Mouse (Mus musculus) forebrain, embryonic 16.5 days (tissue): ENCODE measurements around the gene Tead1. TPM values are rescaled to one million over a fixed set of nuclear protein-coding genes. Genes with fewer than 3 reads are reported as not detected.

Experiments used
- ATAC-seq: fragments of 200-750 bp; cut with Nextera tagmentation; 2 replicates; pipeline ENCODE4 v1.8.0; 2017; ENCODE audit warnings: mild to moderate bottlenecking, moderate library complexity
- H3K27ac ChIP-seq: fragments of 300-500 bp; sonication (generic); 2 replicates; pipeline ENCODE4 v1.5.1; 2014; ENCODE audit warnings: low read length, control low read depth
- H3K27me3 ChIP-seq: fragments of 300-500 bp; sonication (generic); replicated peaks from 2 replicates; pipeline ENCODE4 v1.6.1; 2014; ENCODE audit warnings: low read length; ENCODE audit not compliant: control insufficient read depth, insufficient read depth
- H3K36me3 ChIP-seq: fragments of 300-500 bp; sonication (generic); 2 replicates; pipeline ENCODE4 v1.6.1; 2014; ENCODE audit not compliant: control insufficient read depth, insufficient read depth
- H3K4me1 ChIP-seq: fragments of 300-500 bp; sonication (generic); replicated peaks from 2 replicates; pipeline ENCODE4 v1.6.1; 2014; ENCODE audit warnings: low read length; ENCODE audit not compliant: control insufficient read depth, insufficient read depth
- H3K4me2 ChIP-seq: fragments of 300-500 bp; sonication (generic); 2 replicates; pipeline ENCODE4 v1.6.1; 2014; ENCODE audit warnings: mild to moderate bottlenecking, low read length, control low read depth
- H3K4me3 ChIP-seq: fragments of 300-500 bp; sonication (generic); replicated peaks from 2 replicates; pipeline ENCODE4 v1.5.1; 2014; ENCODE audit warnings: mild to moderate bottlenecking, low read length, control low read depth
- H3K9ac ChIP-seq: fragments of 300-500 bp; sonication (generic); replicated peaks from 2 replicates; pipeline ENCODE4 v1.6.1; 2014; ENCODE audit warnings: low read depth, low read length, control low read depth
- H3K9me3 ChIP-seq: fragments of 300-500 bp; sonication (generic); 2 replicates; pipeline ENCODE4 v1.6.1; 2016; ENCODE audit warnings: low read length; ENCODE audit not compliant: control insufficient read depth
- WGBS: fragments of 180-500 bp; shearing (Covaris S2); extraction: QIAGEN DNeasy Blood & Tissue Kit; methylation state at CpG from one replicate; pipeline ENCODE4 v1.1.7; 2014; 5-methylcytosine and 5-hydroxymethylcytosine counted together
- polyA plus RNA-seq: library from polyadenylated mRNA; unstranded; fragments of >200 nt; fragmentation: Nextera tagmentation; extraction: Ambion mirVana; gene quantifications from 2 replicates; pipeline ENCODE4 v1.2.1, GENCODE M21; 2015

Gene Tead1
- polyA plus RNA-seq, 1 experiment from 2014 or later, result 17.6 TPM

GRCm38 (mm10) chr7:112743063-112743462 lies 63.9 kb downstream of the Tead1 start:
- no peak for ATAC-seq
- Histone ChIP-seq H3K4me1 (peaks cover 33% of the 10 kb centered on the region), H3K27ac (no peak overlapping the region), H3K36me3 (no peaks in the 10 kb centered on the region), H3K4me2 (no peak overlapping the region), H3K27me3 (no peaks in the 10 kb centered on the region), H3K9me3 (no peaks in the 10 kb centered on the region), H3K4me3 (no peak overlapping the region), H3K9ac (no peak overlapping the region)
- WGBS, result 16% methylated on average over 7 of the region's 7 CpGs

- no peak overlapping the region; the same call in 1 of the 2 replicates for H3K27ac ChIP-seq
- peaks cover 32% of the 10 kb centered on the region for H3K4me1 ChIP-seq
- no peaks in the 10 kb centered on the region for H3K9me3 ChIP-seq
- peak overlapping the region; percentile 4; the same call in 1 of the 2 replicates for H3K4me2 ChIP-seq
- H3K27me3 ChIP-seq, result no peaks in the 10 kb centered on the region
- 3% methylated on average over 11 of the region's 11 CpGs for WGBS
- H3K36me3 ChIP-seq, result no peaks in the 10 kb centered on the region
- H3K4me3 ChIP-seq, result no peak overlapping the region
- peak; percentile 63 for ATAC-seq
- H3K9ac ChIP-seq, result 0 out of 2 replicates have a peak overlapping the region, but pooled peaks have one; percentile 3
Observed at GRCm38 (mm10) chr7:112743621-112744395, 64.7 kb downstream of the Tead1 start.

- no peak for ATAC-seq
- Histone ChIP-seq H3K4me1 (peaks cover 17% of the 10 kb centered on the region), H3K4me3 (no peak overlapping the region), H3K36me3 (no peaks in the 10 kb centered on the region), H3K4me2 (no peak overlapping the region), H3K27ac (no peak overlapping the region), H3K9me3 (no peaks in the 10 kb centered on the region), H3K9ac (no peak overlapping the region), H3K27me3 (no peaks in the 10 kb centered on the region)
- 63% methylated on average over 3 of the region's 3 CpGs for WGBS
Observed at GRCm38 (mm10) chr7:112747187-112747586, 68.1 kb downstream of the Tead1 start.

GRCm38 (mm10) chr7:112747836-112748235 lies 68.7 kb downstream of the Tead1 start:
- Histone ChIP-seq H3K27ac (no peak overlapping the region), H3K4me2 (no peak overlapping the region), H3K27me3 (no peaks in the 10 kb centered on the region), H3K36me3 (no peaks in the 10 kb centered on the region), H3K9ac (no peak overlapping the region), H3K4me3 (no peak overlapping the region), H3K4me1 (peaks cover 16% of the 10 kb centered on the region), H3K9me3 (no peaks in the 10 kb centered on the region)
- 73% methylated on average over 3 of the region's 3 CpGs for WGBS
- ATAC-seq, result no peak

- no peak for ATAC-seq
- 92% methylated on average over 4 of the region's 4 CpGs for WGBS
- Histone ChIP-seq H3K9me3 (no peaks in the 10 kb centered on the region), H3K4me1 (peaks cover 15% of the 10 kb centered on the region), H3K4me3 (no peak overlapping the region), H3K27ac (no peak overlapping the region), H3K27me3 (no peaks in the 10 kb centered on the region), H3K36me3 (no peaks in the 10 kb centered on the region), H3K4me2 (no peak overlapping the region), H3K9ac (no peak overlapping the region)
Observed at GRCm38 (mm10) chr7:112748327-112748726, 69.2 kb downstream of the Tead1 start.

GRCm38 (mm10) chr7:112750101-112750500 lies 71.0 kb downstream of the Tead1 start:
- Histone ChIP-seq H3K9ac (no peak overlapping the region), H3K27ac (no peak overlapping the region), H3K4me1 (peaks cover 7% of the 10 kb centered on the region), H3K36me3 (no peaks in the 10 kb centered on the region), H3K4me3 (no peak overlapping the region), H3K4me2 (no peak overlapping the region), H3K9me3 (no peaks in the 10 kb centered on the region), H3K27me3 (no peaks in the 10 kb centered on the region)
- 92% methylated on average over 9 of the region's 9 CpGs for WGBS
- no peak for ATAC-seq

GRCm38 (mm10) chr7:112752311-112752710 lies 73.2 kb downstream of the Tead1 start:
- Histone ChIP-seq H3K4me3 (no peak overlapping the region), H3K27me3 (no peaks in the 10 kb centered on the region), H3K9ac (no peak overlapping the region), H3K27ac (no peak overlapping the region), H3K36me3 (no peaks in the 10 kb centered on the region), H3K9me3 (no peaks in the 10 kb centered on the region), H3K4me1 (peaks cover 5% of the 10 kb centered on the region; the same call in 1 of the 2 replicates), H3K4me2 (no peak overlapping the region)
- WGBS, result 92% methylated on average over 6 of the region's 6 CpGs
- ATAC-seq, result no peak

GRCm38 (mm10) chr7:112753314-112753713 lies 74.2 kb downstream of the Tead1 start:
- Histone ChIP-seq H3K27me3 (no peaks in the 10 kb centered on the region), H3K9ac (no peak overlapping the region), H3K4me2 (no peak overlapping the region), H3K4me1 (peaks cover 5% of the 10 kb centered on the region; the same call in 1 of the 2 replicates), H3K4me3 (no peak overlapping the region), H3K36me3 (no peaks in the 10 kb centered on the region), H3K27ac (no peak overlapping the region), H3K9me3 (no peaks in the 10 kb centered on the region)
- no peak for ATAC-seq
- WGBS, result 28% methylated on average over 6 of the region's 6 CpGs

- WGBS, result 88% methylated on average over 23 of the region's 23 CpGs
- Histone ChIP-seq H3K4me2 (no peak overlapping the region), H3K4me3 (no peak overlapping the region), H3K27ac (no peak overlapping the region), H3K9ac (no peak overlapping the region), H3K36me3 (no peaks in the 10 kb centered on the region), H3K9me3 (no peaks in the 10 kb centered on the region), H3K4me1 (peaks cover 43% of the 10 kb centered on the region), H3K27me3 (no peaks in the 10 kb centered on the region)
- no peak for ATAC-seq
Observed at GRCm38 (mm10) chr7:112759359-112759975, 80.3 kb downstream of the Tead1 start.
